Mouse (Mus musculus) forebrain, embryonic 10.5 days (tissue): Measurements from ENCODE around the gene Rassf10. TPM values are rescaled to one million over a fixed set of nuclear protein-coding genes. Genes with fewer than 3 reads are reported as not detected.

ENCODE experiments used
- DNase-seq: peaks from one replicate; pipeline ENCODE4 v3.0.0-alpha.2; 2017; ENCODE audit warnings: low spot score; ENCODE audit errors: extremely low spot score
- H3K27ac ChIP-seq: fragments of 300-500 bp; sonication (generic); 2 replicates; pipeline ENCODE4 v1.5.1; 2016; ENCODE audit warnings: mild to moderate bottlenecking
- H3K27me3 ChIP-seq: fragments of 300-500 bp; sonication (generic); 2 replicates; pipeline ENCODE4 v1.6.1; 2016; ENCODE audit warnings: mild to moderate bottlenecking; ENCODE audit not compliant: poor library complexity, severe bottlenecking
- H3K36me3 ChIP-seq: fragments of 300-500 bp; sonication (generic); replicated peaks from 2 replicates; pipeline ENCODE4 v1.6.1; 2016; ENCODE audit warnings: mild to moderate bottlenecking, moderate library complexity
- H3K4me1 ChIP-seq: fragments of 300-500 bp; sonication (generic); 2 replicates; pipeline ENCODE4 v1.6.1; 2016
- H3K4me3 ChIP-seq: fragments of 300-500 bp; sonication (generic); 2 replicates; pipeline ENCODE4 v1.5.1; 2016; ENCODE audit warnings: mild to moderate bottlenecking, moderate library complexity
- H3K9me3 ChIP-seq: fragments of 300-500 bp; sonication (generic); 2 replicates; pipeline ENCODE4 v1.6.1; 2016; ENCODE audit warnings: mild to moderate bottlenecking, moderate library complexity
- WGBS: fragments of 180-500 bp; shearing (Covaris S2); methylation state at CpG from one replicate; pipeline ENCODE4 v1.1.7; 2016; 5-methylcytosine and 5-hydroxymethylcytosine counted together
- polyA plus RNA-seq: library from polyadenylated mRNA; unstranded; fragments of >200 nt; fragmentation: Nextera tagmentation; extraction: Ambion mirVana; gene quantifications from 2 replicates; pipeline ENCODE4 v1.2.1, GENCODE M21; 2016

Gene Rassf10
- polyA plus RNA-seq, 1 experiment from 2014 or later = 0.86 TPM

DNA sequence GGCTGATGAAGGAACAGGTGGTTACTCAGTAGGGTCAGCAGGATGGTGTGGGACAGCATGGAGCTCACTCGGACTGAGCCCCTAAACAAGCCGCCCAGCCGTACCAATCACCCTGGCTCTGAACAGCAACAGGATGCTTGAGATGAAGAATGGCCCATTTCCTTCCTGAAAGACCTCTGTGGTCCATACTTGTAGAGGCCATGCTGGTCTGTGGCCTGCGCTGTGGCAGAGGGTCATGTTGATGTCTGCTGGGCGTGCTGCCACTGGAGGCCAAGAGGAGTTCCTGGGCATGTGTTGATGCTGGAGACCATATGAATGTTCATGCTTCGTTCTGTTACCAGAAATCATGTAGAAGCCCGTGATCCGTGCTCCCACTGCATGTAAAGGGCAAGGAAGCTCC lies 16.7 kb upstream of the Rassf10 start:
- Histone ChIP-seq H3K4me3 (no peak overlapping the region), H3K27me3 (no peaks in the 10 kb centered on the region), H3K27ac (no peak overlapping the region), H3K9me3 (no peaks in the 10 kb centered on the region), H3K36me3 (no peaks in the 10 kb centered on the region), H3K4me1 (no peaks in the 10 kb centered on the region; the same call in 1 of the 2 replicates)
- 92% methylated on average over 8 of the region's 8 CpGs for WGBS
- DNase-seq = no peak

DNA sequence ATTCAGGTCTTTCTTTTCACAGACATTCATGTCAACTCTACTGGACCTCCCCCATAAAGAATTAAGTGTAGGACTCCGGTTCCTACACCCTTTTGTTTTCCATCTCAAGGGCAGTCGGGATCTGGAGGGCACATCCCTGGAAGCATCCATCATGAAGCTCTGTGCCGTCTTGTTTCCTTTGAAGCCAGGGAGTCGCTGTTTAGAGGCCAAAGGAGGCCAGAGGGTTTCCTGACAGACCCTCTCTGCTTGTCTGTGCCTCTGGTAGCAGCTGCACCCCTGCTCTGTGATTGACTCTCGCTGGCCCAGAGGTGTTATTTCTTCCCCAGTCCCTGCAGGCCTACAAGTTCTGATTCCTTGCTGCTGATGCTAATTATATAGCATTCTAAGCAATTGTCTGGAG lies 14.8 kb upstream of the Rassf10 start:
- DNase-seq = no peak
- 64% methylated on average over 5 of the region's 5 CpGs for whole genome bisulfite sequencing

DNA sequence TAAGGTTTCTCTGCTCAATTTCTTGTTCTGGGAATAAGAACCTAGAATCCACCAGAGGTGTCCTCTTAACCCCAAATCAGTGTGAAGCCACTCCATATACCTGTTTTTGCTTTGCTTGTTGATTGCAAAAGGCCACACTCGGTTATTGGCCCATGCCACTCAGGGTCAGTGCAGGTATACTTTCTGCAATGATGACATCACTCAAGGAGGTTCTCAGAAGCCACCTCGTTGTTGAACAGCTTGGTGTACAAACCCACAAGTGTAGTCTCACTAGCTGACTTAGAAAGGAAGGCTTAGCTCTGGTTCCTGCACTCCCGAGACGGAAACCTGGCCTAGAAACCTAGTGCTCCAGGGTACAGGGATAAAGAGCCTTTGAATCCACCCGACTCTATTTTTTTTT lies 11.2 kb upstream of the Rassf10 start:
- Histone ChIP-seq H3K27me3 (no peaks in the 10 kb centered on the region), H3K27ac (no peak overlapping the region), H3K4me3 (no peak overlapping the region), H3K36me3 (no peaks in the 10 kb centered on the region), H3K9me3 (no peaks in the 10 kb centered on the region), H3K4me1 (no peaks in the 10 kb centered on the region; the same call in 1 of the 2 replicates)
- WGBS = 82% methylated on average over 5 of the region's 5 CpGs
- DNase-seq = no peak

More for the DNA sequence above, 14.8 kb upstream of the Rassf10 start:
- Histone ChIP-seq H3K9me3 (no peaks in the 10 kb centered on the region), H3K4me3 (no peak overlapping the region), H3K36me3 (no peaks in the 10 kb centered on the region), H3K4me1 (no peaks in the 10 kb centered on the region; the same call in 1 of the 2 replicates), H3K27me3 (no peaks in the 10 kb centered on the region), H3K27ac (no peak overlapping the region)

DNA sequence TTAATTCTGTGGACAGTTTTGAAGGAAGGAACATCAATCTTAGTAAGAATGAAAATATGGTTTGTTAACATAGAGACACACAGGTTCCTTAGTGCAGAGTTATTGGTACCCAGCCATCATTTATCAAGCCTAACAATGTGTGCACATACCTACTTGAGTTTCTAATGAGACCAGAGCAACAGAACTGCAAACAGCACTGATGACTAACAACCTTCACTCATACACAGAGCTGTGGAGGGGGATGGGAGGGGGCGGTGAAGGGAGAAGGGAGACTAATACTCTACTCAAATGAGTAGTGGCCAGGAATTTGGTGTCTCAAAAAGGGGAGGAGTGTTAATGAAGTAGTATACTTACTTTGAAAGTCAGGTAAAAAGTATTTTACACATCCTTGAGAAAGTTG lies 10.7 kb upstream of the Rassf10 start:
- H3K9me3 ChIP-seq = no peaks in the 10 kb centered on the region
- H3K27me3 ChIP-seq = no peaks in the 10 kb centered on the region
- H3K36me3 ChIP-seq = no peaks in the 10 kb centered on the region
- H3K4me3 ChIP-seq = no peak overlapping the region
- WGBS = 96% methylated on average over 1 of the region's 1 CpGs
- H3K4me1 ChIP-seq = no peaks in the 10 kb centered on the region; the same call in 1 of the 2 replicates
- H3K27ac ChIP-seq = no peak overlapping the region
- DNase-seq = no peak

DNA sequence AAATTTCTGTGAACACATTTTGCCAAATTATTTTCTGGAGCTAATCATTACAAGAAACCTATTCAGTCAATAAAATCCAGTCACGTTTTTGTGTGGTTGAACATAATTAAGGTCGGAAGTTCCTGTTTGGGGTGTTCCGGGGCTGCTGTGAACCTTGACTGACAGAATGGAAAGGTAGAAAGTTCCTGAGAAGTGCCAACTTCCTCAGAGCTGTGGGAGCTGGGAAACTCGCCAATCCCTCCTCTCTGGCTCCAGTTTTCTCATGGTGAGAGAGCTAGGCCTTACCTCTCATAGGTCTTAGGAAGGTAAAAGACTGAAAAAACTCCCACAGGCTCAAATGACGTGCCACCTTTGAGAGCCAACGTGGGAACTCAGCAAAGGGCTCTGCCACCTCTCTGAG lies 7.1 kb upstream of the Rassf10 start:
- Histone ChIP-seq H3K4me3 (no peak overlapping the region), H3K27me3 (0 out of 2 replicates have a peak, but pooled peaks cover 7% of the 10 kb centered on the region), H3K27ac (no peak overlapping the region), H3K4me1 (no peaks in the 10 kb centered on the region), H3K36me3 (no peaks in the 10 kb centered on the region), H3K9me3 (no peaks in the 10 kb centered on the region)
- no peak for DNase-seq
- 70% methylated on average over 6 of the region's 6 CpGs for WGBS

DNA sequence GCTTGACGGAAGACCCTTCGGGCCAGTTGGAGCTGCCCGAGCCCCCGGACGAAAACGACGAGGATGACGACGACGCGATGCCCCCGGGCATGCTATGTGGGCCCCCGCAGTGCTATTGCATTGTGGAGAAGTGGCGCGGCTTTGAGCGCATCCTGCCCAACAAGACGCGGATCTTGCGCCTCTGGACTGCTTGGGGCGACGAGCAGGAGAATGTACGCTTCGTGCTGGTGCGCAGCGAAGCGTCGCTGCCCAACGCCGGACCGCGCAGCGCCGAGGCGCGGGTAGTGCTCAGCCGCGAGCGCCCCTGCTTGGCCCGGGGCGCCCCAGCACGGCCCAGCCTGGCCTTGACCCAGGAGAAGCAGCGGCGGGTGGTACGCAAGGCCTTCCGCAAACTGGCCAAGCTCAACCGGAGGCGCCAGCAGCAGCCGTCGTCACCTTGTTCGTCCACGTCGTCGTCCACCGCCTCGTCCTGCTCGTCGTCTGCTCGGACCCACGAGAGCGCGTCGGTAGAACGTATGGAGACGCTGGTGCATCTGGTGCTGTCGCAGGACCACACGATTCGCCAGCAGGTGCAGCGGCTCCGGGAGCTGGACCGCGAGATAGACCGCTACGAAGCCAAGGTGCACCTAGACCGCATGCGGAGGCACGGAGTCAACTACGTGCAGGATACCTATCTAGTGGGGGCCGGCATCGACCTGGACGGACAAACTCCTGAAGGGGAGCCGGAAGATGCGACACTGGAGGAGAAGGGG lies 765 bp downstream of the Rassf10 start:
- Histone ChIP-seq H3K36me3 (no peaks in the 10 kb centered on the region), H3K4me3 (peak overlapping the region; percentile 53), H3K4me1 (peaks cover 44% of the 10 kb centered on the region), H3K9me3 (no peaks in the 10 kb centered on the region; the same call in 1 of the 2 replicates), H3K27ac (peak overlapping the region; percentile 40; the same call in 1 of the 2 replicates), H3K27me3 (peaks cover 68% of the 10 kb centered on the region)
- under 1% methylated on average over 82 of the region's 82 CpGs for WGBS
- peak; percentile 23 for DNase-seq

DNA sequence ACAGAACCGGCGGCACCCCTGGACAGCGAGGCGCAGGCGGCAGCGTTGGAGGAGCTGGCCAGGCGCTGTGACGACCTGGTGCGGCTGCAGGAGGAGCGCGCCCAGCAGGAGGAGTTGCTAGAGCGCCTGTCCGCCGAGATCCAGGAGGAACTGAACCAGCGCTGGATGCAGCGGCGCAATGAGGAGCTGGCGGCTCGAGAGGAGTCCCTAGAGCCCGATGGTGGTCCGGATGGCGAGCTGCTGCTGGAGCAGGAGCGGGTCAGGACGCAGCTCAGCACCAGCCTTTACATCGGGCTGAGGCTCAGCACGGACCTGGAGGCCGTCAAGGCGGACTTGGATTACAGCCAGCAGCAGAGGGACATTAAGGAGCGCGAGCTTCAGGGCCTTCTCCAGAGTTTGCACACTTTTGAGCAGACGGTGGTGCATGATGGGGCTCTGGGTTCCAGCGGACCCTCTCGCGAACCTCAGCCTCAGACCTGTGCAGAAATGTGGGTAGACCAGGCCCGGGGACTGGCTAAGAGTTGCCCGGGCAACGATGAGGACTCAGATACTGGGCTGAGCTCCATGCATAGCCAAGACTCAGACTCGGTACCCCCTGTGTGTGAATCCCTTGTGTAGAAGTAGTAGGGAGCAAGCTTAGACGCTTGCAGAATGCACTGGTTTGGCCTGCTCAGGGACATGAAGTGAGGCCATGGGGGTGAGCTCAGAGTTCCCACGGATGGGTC lies 1.5 kb downstream of the Rassf10 start:
- no peaks in the 10 kb centered on the region for H3K36me3 ChIP-seq
- peaks cover 63% of the 10 kb centered on the region for H3K27me3 ChIP-seq
- peak; percentile 34 for DNase-seq
- peaks cover 44% of the 10 kb centered on the region for H3K4me1 ChIP-seq
- no peaks in the 10 kb centered on the region; the same call in 1 of the 2 replicates for H3K9me3 ChIP-seq
- 3% methylated on average over 40 of the region's 40 CpGs for WGBS
- H3K27ac ChIP-seq = 0 out of 2 replicates have a peak overlapping the region, but pooled peaks have one; percentile 30
- H3K4me3 ChIP-seq = peak overlapping the region; percentile 53

DNA sequence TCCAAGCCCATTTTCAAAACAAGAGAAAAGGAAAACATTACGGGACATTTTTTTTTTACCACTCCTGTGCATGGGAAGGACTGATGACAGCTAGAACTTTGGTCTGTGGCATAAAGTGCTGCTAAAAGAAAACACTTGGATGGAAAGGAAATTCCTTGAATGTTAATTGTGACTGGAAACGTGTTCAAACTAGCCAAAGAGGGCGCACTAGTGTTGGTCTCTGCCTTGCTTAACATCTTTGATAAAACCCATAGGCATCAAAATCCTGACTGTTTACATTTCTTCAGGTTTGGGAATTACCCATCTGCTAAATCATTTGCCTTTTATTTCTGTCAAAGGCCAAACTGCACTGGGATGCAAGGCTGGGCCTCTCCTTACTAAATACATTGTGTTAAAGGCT lies 2.2 kb downstream of the Rassf10 start:
- Histone ChIP-seq H3K4me1 (peaks cover 44% of the 10 kb centered on the region), H3K27me3 (peaks cover 63% of the 10 kb centered on the region), H3K9me3 (no peaks in the 10 kb centered on the region; the same call in 1 of the 2 replicates), H3K4me3 (peak overlapping the region; percentile 53; the same call in 1 of the 2 replicates), H3K27ac (no peak overlapping the region), H3K36me3 (no peaks in the 10 kb centered on the region)
- no peak for DNase-seq
- WGBS = 36% methylated on average over 3 of the region's 3 CpGs

DNA sequence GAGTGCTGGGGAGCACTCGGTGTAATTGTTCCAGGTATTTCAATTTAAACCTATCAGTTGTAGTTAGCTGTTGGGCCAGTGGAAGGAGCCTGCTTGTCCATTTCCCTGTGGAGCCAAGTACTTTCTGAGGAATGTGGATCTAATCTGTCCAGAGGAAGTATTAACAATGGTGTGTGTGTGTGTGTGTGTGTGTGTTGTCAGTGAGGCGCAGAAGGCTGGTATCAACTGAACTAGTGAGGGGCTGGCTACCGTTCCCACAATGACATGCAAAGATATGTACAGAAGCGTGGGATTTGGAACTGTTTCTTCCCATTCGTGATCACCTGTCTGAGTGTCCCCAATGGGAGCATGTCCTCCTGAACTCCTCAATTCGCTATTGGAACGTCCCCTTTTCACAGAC lies 3.2 kb downstream of the Rassf10 start:
- Histone ChIP-seq H3K36me3 (no peaks in the 10 kb centered on the region), H3K4me1 (peaks cover 44% of the 10 kb centered on the region), H3K27me3 (peaks cover 63% of the 10 kb centered on the region), H3K9me3 (no peaks in the 10 kb centered on the region; the same call in 1 of the 2 replicates), H3K4me3 (no peak overlapping the region), H3K27ac (no peak overlapping the region)
- DNase-seq = no peak
- 67% methylated on average over 7 of the region's 7 CpGs for WGBS

DNA sequence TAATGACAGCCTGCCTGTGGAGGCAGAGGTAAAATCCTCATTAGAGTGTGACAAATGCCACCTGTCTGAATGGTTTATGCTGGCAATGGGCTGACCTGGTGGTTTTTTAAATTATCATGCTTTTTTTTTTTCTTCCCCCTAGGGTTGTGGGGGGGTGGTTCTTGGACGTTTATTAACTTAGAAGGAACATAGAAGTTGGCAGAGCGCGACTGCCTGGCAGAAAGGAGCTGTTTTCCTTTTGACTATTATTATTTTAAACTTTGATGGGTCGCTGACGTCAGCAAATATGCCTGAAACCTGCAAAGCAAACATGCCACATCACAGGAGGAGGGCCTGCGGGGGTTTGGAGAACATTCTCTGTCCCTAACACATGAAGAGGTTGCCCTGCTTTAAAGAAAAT lies 3.9 kb downstream of the Rassf10 start:
- H3K9me3 ChIP-seq = no peaks in the 10 kb centered on the region; the same call in 1 of the 2 replicates
- H3K27ac ChIP-seq = no peak overlapping the region
- H3K36me3 ChIP-seq = no peaks in the 10 kb centered on the region
- peaks cover 44% of the 10 kb centered on the region for H3K4me1 ChIP-seq
- H3K4me3 ChIP-seq = no peak overlapping the region
- peaks cover 63% of the 10 kb centered on the region for H3K27me3 ChIP-seq
- 60% methylated on average over 6 of the region's 6 CpGs for WGBS
- DNase-seq = no peak

DNA sequence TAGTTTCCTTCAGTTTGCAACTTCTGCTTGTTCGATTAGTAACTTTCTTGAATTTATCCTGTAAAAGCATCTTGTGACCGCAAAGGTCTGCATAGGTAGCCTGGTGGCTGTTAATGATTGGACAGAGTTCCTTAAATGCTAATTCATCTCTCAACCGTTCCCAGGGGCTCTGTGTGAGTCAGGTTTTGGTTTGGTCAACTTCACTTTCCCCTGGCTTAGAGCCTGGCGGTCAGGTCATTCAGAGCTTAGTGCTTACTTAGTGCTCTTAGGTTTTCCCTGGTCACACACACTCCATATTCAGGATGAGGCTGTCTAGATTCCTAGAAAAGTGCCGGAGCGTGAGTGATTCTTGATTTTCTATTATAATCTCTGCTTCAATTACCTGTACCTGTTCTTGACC lies 12.6 kb downstream of the Rassf10 start:
- peaks cover 3% of the 10 kb centered on the region for H3K27me3 ChIP-seq
- H3K9me3 ChIP-seq = peaks cover 7% of the 10 kb centered on the region; the same call in 1 of the 2 replicates
- H3K4me1 ChIP-seq = peaks cover 9% of the 10 kb centered on the region; the same call in 1 of the 2 replicates
- H3K4me3 ChIP-seq = no peak overlapping the region
- H3K27ac ChIP-seq = no peak overlapping the region
- H3K36me3 ChIP-seq = no peaks in the 10 kb centered on the region
- no peak for DNase-seq
- WGBS = 69% methylated on average over 6 of the region's 6 CpGs

DNA sequence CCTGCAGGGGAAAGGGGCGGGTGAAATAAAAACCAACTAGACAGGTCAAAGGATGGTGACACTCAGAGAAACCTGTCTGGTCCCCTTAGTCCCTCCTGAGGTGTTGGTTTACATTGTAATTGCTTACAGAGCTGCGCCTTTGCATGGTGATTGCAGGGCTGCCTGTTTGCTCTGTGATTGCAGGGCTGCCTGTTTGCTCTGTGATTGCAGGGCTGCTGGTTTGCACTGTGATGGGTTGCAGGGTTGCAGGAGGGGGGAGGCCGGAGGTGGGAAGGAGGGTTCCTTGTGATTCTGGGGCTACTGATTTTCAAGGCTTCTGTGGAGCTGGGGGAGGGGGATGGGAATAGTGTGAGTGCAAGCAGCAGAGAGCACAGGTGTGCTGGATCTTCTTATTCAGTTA lies 13.0 kb downstream of the Rassf10 start:
- WGBS = 39% methylated on average over 3 of the region's 3 CpGs
- Histone ChIP-seq H3K9me3 (peaks cover 7% of the 10 kb centered on the region; the same call in 1 of the 2 replicates), H3K4me1 (peaks cover 9% of the 10 kb centered on the region; the same call in 1 of the 2 replicates), H3K27ac (no peak overlapping the region), H3K36me3 (no peaks in the 10 kb centered on the region), H3K4me3 (no peak overlapping the region), H3K27me3 (peaks cover 3% of the 10 kb centered on the region)
- no peak for DNase-seq

DNA sequence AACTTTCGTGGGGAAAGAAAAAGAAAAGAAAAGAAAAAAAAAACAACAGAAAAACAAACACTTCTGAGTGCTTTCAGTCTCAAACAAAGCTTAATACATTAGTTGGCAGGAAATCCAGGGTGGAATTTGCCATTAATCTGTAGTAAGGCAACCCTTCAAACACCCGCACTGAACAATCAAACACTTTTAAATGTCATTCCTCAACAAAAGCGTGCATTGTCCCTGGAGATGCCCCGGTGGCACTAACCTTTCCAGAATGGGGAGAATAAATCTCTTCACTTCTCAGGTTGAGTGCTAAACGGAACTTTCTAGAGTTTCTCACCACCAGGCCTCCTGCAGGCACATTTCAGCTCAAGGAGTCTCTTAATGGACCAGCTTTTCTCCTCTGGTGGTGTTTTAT lies 29.6 kb downstream of the Rassf10 start:
- 50% methylated on average over 5 of the region's 5 CpGs for WGBS
- Histone ChIP-seq H3K27ac (no peak overlapping the region), H3K36me3 (no peaks in the 10 kb centered on the region), H3K4me3 (no peak overlapping the region), H3K4me1 (peaks cover 13% of the 10 kb centered on the region), H3K27me3 (no peaks in the 10 kb centered on the region), H3K9me3 (no peaks in the 10 kb centered on the region)
- DNase-seq = no peak
